Mouse (Mus musculus): ENCODE measurements around the gene Cwc25. TPM values are rescaled to one million over a fixed set of nuclear protein-coding genes. Genes with fewer than 3 reads are reported as not detected.

Cwc25 gene
- polyA plus RNA-seq, 1 experiment from 2014 or later = 15.1 TPM

GRCm38 (mm10) chr11:97802495-97802894, 36.1 kb upstream of the Cwc25 start:
- Histone ChIP-seq H3K9ac (replicated peaks; ENCODE audit: low read length) (peak overlapping the region; percentile 9; the same call in 1 of the 2 replicates), H3K4me3 (ENCODE audit: low read length) (peak overlapping the region; percentile 97), H3K4me2 (replicated peaks; ENCODE audit: low read depth, low read length) (peak overlapping the region; percentile 16; the same call in 1 of the 2 replicates), H3K9me3 (ENCODE audit: low read length) (no peaks in the 10 kb centered on the region), H3K4me1 (ENCODE audit: insufficient read depth, low read length) (peaks cover 70% of the 10 kb centered on the region), H3K27me3 (ENCODE audit: insufficient read depth, low read length) (no peaks in the 10 kb centered on the region), H3K36me3 (ENCODE audit: insufficient read depth, low read length) (0 out of 2 replicates have a peak, but pooled peaks cover 8% of the 10 kb centered on the region), H3K27ac (ENCODE audit: low read length) (peak overlapping the region; percentile 97)
- no peak for ATAC-seq (ENCODE audit: low FRiP score, low TSS enrichment)
- WGBS = 39% methylated on average over 6 of the region's 6 CpGs

- ATAC-seq (ENCODE audit: low FRiP score, low TSS enrichment) = no peak
- Histone ChIP-seq H3K4me3 (ENCODE audit: low read length) (peak overlapping the region; percentile 97), H3K27ac (ENCODE audit: low read length) (peak overlapping the region; percentile 97), H3K36me3 (ENCODE audit: insufficient read depth, low read length) (0 out of 2 replicates have a peak, but pooled peaks cover 4% of the 10 kb centered on the region), H3K4me1 (ENCODE audit: insufficient read depth, low read length) (peaks cover 66% of the 10 kb centered on the region), H3K27me3 (ENCODE audit: insufficient read depth, low read length) (no peaks in the 10 kb centered on the region), H3K9ac (replicated peaks; ENCODE audit: low read length) (peak overlapping the region; percentile 9; the same call in 1 of the 2 replicates), H3K4me2 (replicated peaks; ENCODE audit: low read depth, low read length) (peak overlapping the region; percentile 67), H3K9me3 (ENCODE audit: low read length) (no peaks in the 10 kb centered on the region)
- 32% methylated on average over 1 of the region's 1 CpGs for WGBS
Observed at GRCm38 (mm10) chr11:97802194-97802470, 35.8 kb upstream of the Cwc25 start.

DNA sequence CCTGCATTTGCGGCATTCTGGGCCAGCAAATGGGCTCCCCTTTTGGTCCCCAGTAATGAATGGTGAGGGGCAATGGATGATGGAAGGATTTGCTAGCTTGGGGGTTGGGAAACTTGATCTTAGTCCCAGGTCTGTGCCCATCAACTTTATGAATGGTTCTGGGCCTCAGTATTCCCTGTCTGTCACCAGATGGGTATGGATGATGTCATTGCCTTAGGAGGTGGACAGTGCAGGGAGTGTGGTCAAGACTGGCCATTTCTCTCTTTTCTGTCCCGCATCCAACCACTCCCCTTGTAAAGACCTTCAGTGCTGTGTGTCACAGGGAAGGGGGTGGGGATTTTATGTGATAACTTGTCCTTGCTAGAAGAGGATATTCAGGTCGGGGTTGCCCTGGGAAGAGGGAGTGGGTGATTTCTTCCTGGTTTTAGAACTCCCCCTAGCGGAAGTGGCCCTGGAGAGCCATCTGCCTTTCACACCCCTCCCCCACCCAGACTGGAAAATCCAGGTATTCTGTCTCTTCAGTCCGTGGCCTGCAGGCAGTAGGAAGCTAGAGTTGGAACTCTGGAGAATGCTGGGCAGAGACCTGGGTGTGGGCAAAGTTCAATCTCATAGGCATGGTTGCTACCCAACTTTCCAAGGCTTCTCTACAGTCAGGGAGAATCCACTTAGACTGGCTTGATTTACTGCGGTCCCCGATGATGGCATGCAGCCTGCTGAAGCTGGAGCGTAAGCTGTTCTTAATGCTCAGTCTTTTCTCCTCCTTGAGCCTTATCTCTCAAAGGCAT, 35.2 kb upstream of the Cwc25 start:
- H3K36me3 ChIP-seq (ENCODE audit: insufficient read depth, low read length) = no peaks in the 10 kb centered on the region
- H3K4me3 ChIP-seq (ENCODE audit: low read length) = peak overlapping the region; percentile 97
- peak overlapping the region; percentile 97 for H3K27ac ChIP-seq (ENCODE audit: low read length)
- H3K9me3 ChIP-seq (ENCODE audit: low read length) = no peaks in the 10 kb centered on the region
- H3K27me3 ChIP-seq (ENCODE audit: insufficient read depth, low read length) = no peaks in the 10 kb centered on the region
- H3K9ac ChIP-seq (replicated peaks; ENCODE audit: low read length) = peak overlapping the region; percentile 97
- 20% methylated on average over 8 of the region's 8 CpGs for WGBS
- ATAC-seq (ENCODE audit: low FRiP score, low TSS enrichment) = no peak
- H3K4me1 ChIP-seq (ENCODE audit: insufficient read depth, low read length) = peaks cover 61% of the 10 kb centered on the region
- H3K4me2 ChIP-seq (replicated peaks; ENCODE audit: low read depth, low read length) = peak overlapping the region; percentile 67

- Histone ChIP-seq H3K4me3 (ENCODE audit: low read length) (peak overlapping the region; percentile 97), H3K27me3 (ENCODE audit: insufficient read depth, low read length) (no peaks in the 10 kb centered on the region), H3K4me2 (replicated peaks; ENCODE audit: low read depth, low read length) (peak overlapping the region; percentile 67), H3K9ac (replicated peaks; ENCODE audit: low read length) (peak overlapping the region; percentile 97), H3K4me1 (ENCODE audit: insufficient read depth, low read length) (peaks cover 54% of the 10 kb centered on the region), H3K36me3 (ENCODE audit: insufficient read depth, low read length) (no peaks in the 10 kb centered on the region), H3K9me3 (ENCODE audit: low read length) (no peaks in the 10 kb centered on the region), H3K27ac (ENCODE audit: low read length) (peak overlapping the region; percentile 97)
- WGBS = 2% methylated on average over 17 of the region's 17 CpGs
- ATAC-seq (ENCODE audit: low FRiP score, low TSS enrichment) = no peak
Observed at GRCm38 (mm10) chr11:97800691-97801408, 34.5 kb upstream of the Cwc25 start.

DNA sequence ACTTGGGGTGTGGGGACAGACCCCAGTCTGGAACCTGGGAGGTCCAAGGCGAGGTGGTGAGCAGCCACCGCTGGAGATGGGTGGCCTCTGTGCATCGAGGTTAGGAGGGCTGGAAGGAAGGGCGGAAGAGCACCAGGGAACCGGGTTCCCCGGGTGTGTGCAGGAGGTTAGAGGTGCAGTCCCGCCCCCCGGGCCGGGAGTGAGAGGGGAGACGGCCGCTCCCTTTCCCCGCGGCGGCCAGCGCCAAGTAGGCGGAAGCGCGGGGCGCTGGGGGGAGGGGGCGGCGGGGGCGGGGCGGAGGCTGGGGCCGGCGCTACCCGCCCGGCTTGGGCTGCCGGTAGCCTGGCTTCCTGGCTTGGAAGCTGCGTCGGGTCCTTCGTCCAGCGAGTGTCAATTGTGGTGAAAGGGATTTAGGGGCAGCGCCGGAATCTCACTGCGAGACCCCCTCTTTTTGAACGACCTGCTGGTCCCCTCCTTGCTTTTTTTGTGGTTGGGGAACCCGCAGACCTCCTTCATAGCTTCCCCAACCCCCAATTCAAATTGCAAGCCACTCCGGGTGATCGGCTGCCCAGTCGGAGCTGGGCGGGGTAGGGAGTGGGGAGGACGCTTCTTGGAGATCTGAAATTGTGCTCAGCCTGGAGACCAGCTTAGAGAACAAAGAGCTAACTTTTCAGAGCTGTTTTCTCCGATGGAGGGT, 33.8 kb upstream of the Cwc25 start:
- H3K9ac ChIP-seq (replicated peaks; ENCODE audit: low read length) = peak overlapping the region; percentile 97
- peak overlapping the region; percentile 67 for H3K4me2 ChIP-seq (replicated peaks; ENCODE audit: low read depth, low read length)
- no peaks in the 10 kb centered on the region for H3K9me3 ChIP-seq (ENCODE audit: low read length)
- no peaks in the 10 kb centered on the region for H3K36me3 ChIP-seq (ENCODE audit: insufficient read depth, low read length)
- H3K27ac ChIP-seq (ENCODE audit: low read length) = peak overlapping the region; percentile 97
- no peaks in the 10 kb centered on the region for H3K27me3 ChIP-seq (ENCODE audit: insufficient read depth, low read length)
- ATAC-seq (ENCODE audit: low FRiP score, low TSS enrichment) = peak; percentile 64
- WGBS = under 1% methylated on average over 27 of the region's 43 CpGs
- H3K4me1 ChIP-seq (ENCODE audit: insufficient read depth, low read length) = peaks cover 46% of the 10 kb centered on the region
- peak overlapping the region; percentile 97 for H3K4me3 ChIP-seq (ENCODE audit: low read length)

DNA sequence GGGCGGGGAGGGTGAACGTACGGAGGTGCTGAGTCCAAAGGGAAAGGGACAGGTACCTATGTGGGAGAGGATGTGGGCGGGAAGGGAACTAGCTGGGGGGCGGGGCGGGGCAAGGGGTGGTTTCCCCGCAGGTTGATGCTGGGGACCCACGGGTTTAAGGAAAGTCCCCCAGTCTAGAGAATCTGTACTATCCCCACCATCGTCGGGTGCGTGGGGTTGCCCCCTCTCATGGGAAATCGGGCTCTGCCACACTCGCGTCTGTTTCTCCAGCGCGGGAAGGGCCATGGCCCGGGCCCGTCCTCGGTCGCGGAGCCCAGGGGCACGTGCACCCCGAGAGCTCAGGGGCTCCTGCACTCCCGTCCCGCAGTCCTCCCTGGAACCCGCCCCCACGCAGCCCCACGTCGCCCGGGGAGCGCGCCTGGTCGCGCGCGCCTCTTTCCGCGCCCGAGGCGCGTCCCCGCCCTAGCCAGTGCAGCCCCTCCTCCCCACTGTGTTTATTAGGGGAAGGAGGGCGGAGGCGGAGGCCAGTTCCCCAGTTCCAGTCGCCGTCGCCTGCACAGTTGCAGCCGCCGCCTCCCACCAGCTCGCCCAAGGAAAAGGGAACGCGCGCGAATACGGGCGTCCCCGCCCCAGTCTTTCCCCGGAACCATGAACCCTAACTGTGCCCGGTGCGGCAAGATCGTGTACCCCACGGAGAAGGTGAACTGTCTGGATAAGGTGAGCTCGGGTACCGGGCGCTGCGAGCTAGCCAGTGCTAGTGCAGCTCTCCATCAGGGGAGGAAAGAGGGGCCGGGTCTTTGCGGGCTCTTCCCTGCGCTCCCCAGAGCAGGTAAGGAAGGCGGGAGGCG, 33.0 kb upstream of the Cwc25 start:
- peak overlapping the region; percentile 97 for H3K4me3 ChIP-seq (ENCODE audit: low read length)
- H3K36me3 ChIP-seq (ENCODE audit: insufficient read depth, low read length) = no peaks in the 10 kb centered on the region
- H3K27ac ChIP-seq (ENCODE audit: low read length) = peak overlapping the region; percentile 97
- H3K4me2 ChIP-seq (replicated peaks; ENCODE audit: low read depth, low read length) = peak overlapping the region; percentile 67
- WGBS = under 1% methylated on average over 68 of the region's 71 CpGs
- peak; percentile 85 for ATAC-seq (ENCODE audit: low FRiP score, low TSS enrichment)
- H3K4me1 ChIP-seq (ENCODE audit: insufficient read depth, low read length) = peaks cover 39% of the 10 kb centered on the region
- H3K27me3 ChIP-seq (ENCODE audit: insufficient read depth, low read length) = no peaks in the 10 kb centered on the region
- H3K9ac ChIP-seq (replicated peaks; ENCODE audit: low read length) = peak overlapping the region; percentile 97
- no peaks in the 10 kb centered on the region for H3K9me3 ChIP-seq (ENCODE audit: low read length)

- H3K9me3 ChIP-seq (ENCODE audit: low read length) = no peaks in the 10 kb centered on the region
- H3K36me3 ChIP-seq (ENCODE audit: insufficient read depth, low read length) = no peaks in the 10 kb centered on the region
- peak within 1 kb of the TSS; percentile 97 for H3K27ac ChIP-seq (ENCODE audit: low read length)
- H3K27me3 ChIP-seq (ENCODE audit: insufficient read depth, low read length) = no peaks in the 10 kb centered on the region
- H3K4me1 ChIP-seq (ENCODE audit: insufficient read depth, low read length) = peaks cover 33% of the 10 kb centered on the region
- whole genome bisulfite sequencing = under 1% methylated on average over 11 of the region's 11 CpGs
- peak within 1 kb of the TSS; percentile 97 for H3K4me3 ChIP-seq (ENCODE audit: low read length)
- peak within 1 kb of the TSS; percentile 67 for H3K4me2 ChIP-seq (replicated peaks; ENCODE audit: low read depth, low read length)
- ATAC-seq (ENCODE audit: low FRiP score, low TSS enrichment) = peak; percentile 10
- peak within 1 kb of the TSS; percentile 97 for H3K9ac ChIP-seq (replicated peaks; ENCODE audit: low read length)
Observed at GRCm38 (mm10) chr11:97798782-97799145, 32.4 kb upstream of the Cwc25 start, which contains the start of gene Lasp1. Gene Lasp1, plus strand, starts transcription at chr11:97799000.

- no peak for ATAC-seq (ENCODE audit: low FRiP score, low TSS enrichment)
- Histone ChIP-seq H3K36me3 (ENCODE audit: insufficient read depth, low read length) (no peaks in the 10 kb centered on the region), H3K4me2 (replicated peaks; ENCODE audit: low read depth, low read length) (peak overlapping the region; percentile 67), H3K4me3 (ENCODE audit: low read length) (peak overlapping the region; percentile 97), H3K9me3 (ENCODE audit: low read length) (0 out of 2 replicates have a peak, but pooled peaks cover 2% of the 10 kb centered on the region), H3K4me1 (ENCODE audit: insufficient read depth, low read length) (peaks cover 26% of the 10 kb centered on the region), H3K27me3 (ENCODE audit: insufficient read depth, low read length) (no peaks in the 10 kb centered on the region), H3K27ac (ENCODE audit: low read length) (no peak overlapping the region), H3K9ac (replicated peaks; ENCODE audit: low read length) (no peak overlapping the region)
- WGBS = 31% methylated on average over 8 of the region's 8 CpGs
Observed at GRCm38 (mm10) chr11:97798083-97798435, 31.7 kb upstream of the Cwc25 start.

All from kidney, embryonic 16.5 days (tissue).